Mouse (Mus musculus) cerebellum, adult 8-10 months (tissue): Measurements from ENCODE around the gene Fam170b.

Experiments
- DNase-seq: peaks from one replicate; pipeline ENCODE4 v3.0.0; 2022

The Fam170b gene

DNA sequence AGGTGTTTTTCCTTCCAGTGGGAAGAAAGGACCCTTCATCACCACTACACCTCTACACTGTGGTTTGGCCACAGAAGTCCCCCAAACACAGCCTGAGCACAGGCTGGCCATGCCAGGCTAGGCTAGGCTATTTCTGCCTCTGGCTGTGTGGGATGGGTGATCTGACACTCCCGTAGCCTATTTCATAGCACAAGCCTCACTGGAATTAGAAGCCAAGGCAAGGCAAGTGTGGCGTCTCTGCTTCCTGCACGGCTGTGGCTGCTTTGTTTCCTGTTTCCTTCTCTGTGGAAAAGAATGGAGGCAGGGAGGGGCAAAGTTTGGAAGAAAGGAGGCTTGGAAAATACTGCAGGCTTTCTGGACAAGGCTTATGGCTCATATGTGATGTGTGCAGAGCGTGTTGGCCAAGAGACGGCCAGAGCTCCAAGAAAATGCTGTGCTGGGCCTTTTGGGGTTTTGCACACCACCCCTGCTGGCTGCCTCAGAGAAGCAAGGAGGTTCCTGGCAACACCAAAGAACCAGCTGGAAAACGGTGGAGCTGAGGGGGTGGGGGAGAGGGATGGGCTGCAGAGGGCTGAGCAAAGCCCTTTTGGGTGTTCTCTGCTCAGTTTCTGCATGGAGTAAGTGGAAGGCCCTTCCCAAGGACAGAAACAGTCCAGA, 5.6 kb upstream of the Fam170b start:
- no peak for DNase-seq

- DNase-seq, result no peak
Measured at GRCm38 (mm10) chr14:32835181-32835580, 1.4 kb downstream of the Fam170b start.

GRCm38 (mm10) chr14:32835596-32835995, 1.8 kb downstream of the Fam170b start:
- DNase-seq, result no peak

- DNase-seq, result no peak
Measured at GRCm38 (mm10) chr14:32836191-32836590, 2.4 kb downstream of the Fam170b start.

DNA sequence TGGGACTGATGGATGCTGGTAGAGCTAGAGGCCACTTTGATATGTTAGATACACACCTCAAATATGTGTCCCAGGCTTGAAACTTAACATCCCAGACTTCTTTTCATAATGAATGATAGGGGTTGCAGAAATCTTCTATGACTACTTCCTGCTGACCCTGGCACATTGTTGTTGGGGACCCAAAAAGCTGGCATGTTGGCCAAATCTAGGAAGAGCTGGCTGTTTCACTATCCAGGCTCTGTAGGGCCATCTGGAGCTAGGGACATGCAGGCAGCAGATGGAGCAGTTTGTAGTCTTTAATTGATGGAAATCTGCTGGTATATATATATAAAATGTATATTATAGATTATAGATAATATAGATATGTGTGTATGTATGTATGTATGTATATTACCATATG, 8.3 kb downstream of the Fam170b start:
- DNase-seq, result no peak

DNA sequence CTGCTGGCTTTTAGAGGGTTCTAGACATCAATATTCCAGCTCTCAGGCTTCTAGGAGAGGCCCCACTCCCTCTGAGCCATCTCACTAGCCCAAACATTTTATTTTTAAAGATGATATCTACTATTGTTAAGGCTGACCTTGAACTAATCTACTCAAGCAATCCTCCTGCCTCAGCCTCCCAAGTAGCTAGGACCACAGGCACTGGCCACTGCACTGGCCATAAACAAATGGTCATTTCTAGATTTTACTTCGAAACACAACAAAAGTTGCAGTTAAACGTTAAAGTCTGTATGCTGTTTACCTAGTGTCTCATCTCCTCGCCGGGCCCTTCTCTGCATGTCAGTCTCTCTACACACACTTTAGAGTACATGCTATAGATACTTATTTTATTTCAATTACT, 20.3 kb downstream of the Fam170b start:
- no peak for DNase-seq

- no peak for DNase-seq
Measured at GRCm38 (mm10) chr14:32856246-32856645, 22.5 kb downstream of the Fam170b start.

DNA sequence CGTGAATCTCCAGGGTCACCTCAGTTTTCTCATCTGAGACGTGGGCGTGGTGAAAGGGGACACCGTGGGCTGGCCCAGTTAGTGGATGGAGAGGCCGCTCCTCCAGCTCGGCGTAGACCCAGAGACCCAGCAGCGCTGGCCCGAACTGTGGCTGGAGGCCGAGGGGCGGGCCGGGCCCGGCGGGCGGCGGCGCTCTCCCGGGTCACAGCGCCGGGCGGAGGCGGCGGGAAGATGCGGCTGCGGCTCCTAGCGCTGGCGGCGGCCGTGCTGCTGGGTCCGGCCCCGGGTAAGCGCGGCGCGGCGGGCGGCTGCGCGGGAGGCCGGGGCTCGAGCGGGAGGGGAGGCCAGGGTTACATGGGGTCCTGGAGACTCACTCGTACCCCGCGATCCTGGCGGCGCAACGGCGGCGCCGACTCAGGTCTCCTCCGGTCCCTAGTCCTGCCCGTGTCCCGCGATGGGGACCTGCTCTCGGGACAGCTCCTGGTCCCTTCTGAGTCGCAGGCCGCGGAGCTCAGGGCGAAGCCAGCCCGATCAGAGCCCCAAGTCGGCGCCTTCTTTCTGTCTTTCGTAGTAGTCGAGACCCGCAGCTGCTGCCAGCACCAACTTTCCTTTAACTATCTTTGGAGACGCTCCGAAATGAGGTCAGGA, 23.0 kb downstream of the Fam170b start, which contains the start of gene Vstm4:
Gene Vstm4 (plus strand): TSS at position 76 of the 648 bp plus-strand sequence.
- peak; percentile 22 for DNase-seq

GRCm38 (mm10) chr14:32858361-32858760, 24.6 kb downstream of the Fam170b start:
- no peak for DNase-seq

GRCm38 (mm10) chr14:32858941-32859510, 25.3 kb downstream of the Fam170b start:
- DNase-seq, result no peak

GRCm38 (mm10) chr14:32859831-32860569, 26.2 kb downstream of the Fam170b start:
- DNase-seq, result no peak

DNA sequence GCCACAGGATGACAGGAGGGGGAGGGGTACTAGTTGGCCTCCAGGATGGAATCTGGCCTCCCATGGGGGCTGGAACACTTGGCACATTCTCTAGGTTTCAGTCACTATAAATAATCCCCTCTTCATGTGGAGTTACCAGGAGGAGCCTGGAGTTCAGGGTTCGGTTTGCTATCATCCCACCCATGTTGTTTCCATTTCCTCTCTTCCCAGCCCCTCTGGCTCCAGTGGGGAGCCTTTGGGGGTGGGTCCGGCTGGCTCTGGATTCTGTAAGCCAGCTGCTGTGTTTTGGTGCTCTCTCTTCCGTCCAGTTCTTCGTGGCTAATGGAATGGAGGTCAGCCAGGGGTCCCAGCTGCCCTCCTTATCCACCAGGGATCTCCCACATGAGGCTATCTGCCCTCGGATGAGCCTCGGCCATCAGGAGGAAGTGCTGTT, 27.4 kb downstream of the Fam170b start:
- DNase-seq, result no peak

- DNase-seq, result no peak
Measured at GRCm38 (mm10) chr14:32861656-32862055, 27.9 kb downstream of the Fam170b start.

- DNase-seq, result no peak
Measured at GRCm38 (mm10) chr14:32865331-32865730, 31.6 kb downstream of the Fam170b start.

DNA sequence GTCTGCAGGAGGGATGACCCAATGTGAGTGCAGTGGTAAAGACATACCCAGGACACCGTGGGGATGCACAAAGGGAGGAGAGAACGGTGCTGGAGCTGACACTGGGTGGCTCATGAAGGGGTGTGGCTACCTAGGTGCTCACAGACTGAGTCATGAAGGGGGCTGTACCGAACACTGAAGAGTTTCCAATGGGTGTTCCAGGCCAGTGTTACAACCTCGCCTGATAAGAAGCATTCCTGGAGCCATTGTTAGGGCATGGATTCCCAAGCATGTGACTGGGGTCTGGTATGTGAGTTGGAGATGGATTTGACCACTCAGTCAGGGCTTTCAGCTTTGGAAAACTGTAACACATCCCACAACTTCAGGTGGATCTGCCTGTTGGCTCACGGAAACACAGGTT, 38.2 kb downstream of the Fam170b start:
- no peak for DNase-seq

DNA sequence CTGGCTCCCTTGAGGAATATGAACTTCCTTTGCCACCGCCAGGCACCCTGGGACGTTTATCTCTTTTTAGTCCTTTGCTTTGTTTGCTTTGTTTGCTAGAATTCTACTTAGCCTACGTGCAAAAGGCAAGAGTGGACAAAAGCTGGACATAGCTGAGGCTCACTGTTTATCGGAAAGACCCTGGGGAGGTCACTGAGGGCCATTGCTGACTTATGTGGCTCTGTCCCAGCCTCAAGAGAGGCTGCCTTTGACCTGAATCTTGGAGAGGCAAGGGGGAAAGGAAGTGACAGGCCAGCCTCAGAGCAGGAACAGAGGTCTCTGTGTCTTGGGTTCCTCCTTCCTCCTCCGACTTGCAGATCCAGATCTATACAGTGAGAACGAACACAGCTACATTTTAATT, 43.8 kb downstream of the Fam170b start:
- DNase-seq, result no peak

DNA sequence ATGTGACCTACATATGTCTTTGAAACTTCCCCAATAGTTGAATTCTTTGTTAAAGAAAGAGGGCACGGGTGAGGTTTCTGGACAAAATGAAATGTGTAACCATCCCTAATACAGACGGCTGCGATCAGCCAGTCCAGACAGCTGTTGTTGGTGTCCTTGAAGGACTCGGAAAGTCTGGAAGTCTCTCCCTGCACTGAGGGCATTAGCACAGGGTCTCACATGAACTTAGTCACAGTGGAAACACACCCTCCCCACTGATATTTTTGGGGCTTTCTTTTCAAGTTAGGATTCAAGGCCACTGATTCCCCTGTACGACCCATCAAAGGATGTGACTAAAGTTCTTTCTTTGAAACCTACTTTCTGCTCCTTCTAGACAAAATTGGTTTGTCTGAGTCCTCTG, 46.6 kb downstream of the Fam170b start:
- DNase-seq, result no peak

GRCm38 (mm10) chr14:32881693-32882092, 47.9 kb downstream of the Fam170b start:
- DNase-seq, result no peak
